10 mouse cellular contexts compared by ENCODE assay signal in genomic region chr13:45083696-45084095, GRCm38 (mm10). TPM values are rescaled to one million over a fixed set of nuclear protein-coding genes. Genes with fewer than 3 reads are reported as not detected.
DNase-seq lines count a peak whose midpoint lies in the region; ATAC-seq and TF ChIP-seq lines count a peak whose summit lies in the region.
"Had no signal": no experiment of that assay in that cellular context is flagged by ENCODE, and none has a peak within 500 bp of the region (broad histone marks: within the 10 kb centered on the region; RNA-seq: fewer than 3 reads in every experiment).

No protein-coding gene starts in this region.

- ATAC-seq in neural tube, embryonic 15.5 days (ENCODE audit: low FRiP score), result no peak
- ATAC-seq in intestine, postnatal 0 days, result peak; percentile 36; the same call in 1 of the 2 replicates

- H3K4me2 ChIP-seq in neural tube, embryonic 15.5 days, result no peak overlapping the region
- no peak overlapping the region for H3K4me2 ChIP-seq in intestine, postnatal 0 days (replicated peaks; ENCODE audit: low read depth)

- DNase-seq in neural tube, embryonic 10.5 days (ENCODE audit: extremely low spot score, low spot score), result peak; percentile 45
- DNase-seq in cerebellum, postnatal 14 days, result peak; percentile 60 to 67
- DNase-seq in lung, postnatal 4 days, result peak; percentile 25 to 68
- DNase-seq in frontal cortex, postnatal 10 days (ENCODE audit: low spot score in 2 of 2), result no peak
- no peak for DNase-seq in gastrocnemius, postnatal 36 days
- DNase-seq in layer of hippocampus, postnatal 10 days (ENCODE audit: low spot score in 2 of 2), result no peak
- DNase-seq: gastrocnemius, postnatal 14 days had no signal

- no peaks in the 10 kb centered on the region for H3K36me3 ChIP-seq in neural tube, embryonic 15.5 days
- H3K36me3 ChIP-seq in intestine, postnatal 0 days (ENCODE audit: control insufficient read depth, insufficient read depth), result no peaks in the 10 kb centered on the region

- 0 out of 2 replicates have a peak, but pooled peaks cover 6% of the 10 kb centered on the region for H3K27me3 ChIP-seq in neural tube, embryonic 15.5 days (replicated peaks)
- H3K27me3 ChIP-seq in intestine, postnatal 0 days (replicated peaks; ENCODE audit: control insufficient read depth, insufficient read depth, low read length), result no peaks in the 10 kb centered on the region

- 0 out of 2 replicates have a peak, but pooled peaks cover 8% of the 10 kb centered on the region for H3K9me3 ChIP-seq in neural tube, embryonic 15.5 days (replicated peaks)
- H3K9me3 ChIP-seq in intestine, postnatal 0 days (ENCODE audit: control insufficient read depth), result peaks cover 10% of the 10 kb centered on the region; the same call in 1 of the 2 replicates

- H3K27ac ChIP-seq in neural tube, embryonic 15.5 days (replicated peaks), result no peak overlapping the region
- H3K27ac ChIP-seq in intestine, postnatal 0 days (ENCODE audit: low read depth, low read length), result no peak overlapping the region

- intact Hi-C loops in gastrocnemius, postnatal 36 days (cut with DNase I), result no loop called here

- no peak for TF ChIP-seq CTCF in intestine, postnatal 0 days (IDR thresholded peaks at IDR 0.05; ENCODE audit: low read depth)

- H3K4me3 ChIP-seq in neural tube, embryonic 15.5 days (replicated peaks), result no peak overlapping the region
- H3K4me3 ChIP-seq in intestine, postnatal 0 days (ENCODE audit: low read depth, low read length), result no peak overlapping the region

- 34% methylated on average over 5 of the region's 5 CpGs for WGBS in neural tube, embryonic 15.5 days
- 8% methylated on average over 5 of the region's 5 CpGs for WGBS in intestine, postnatal 0 days

- no peaks in the 10 kb centered on the region for H3K4me1 ChIP-seq in neural tube, embryonic 15.5 days
- H3K4me1 ChIP-seq in intestine, postnatal 0 days (replicated peaks; ENCODE audit: control insufficient read depth, insufficient read depth, low read length), result no peaks in the 10 kb centered on the region

- H3K9ac ChIP-seq in neural tube, embryonic 15.5 days (replicated peaks), result no peak overlapping the region
- no peak overlapping the region for H3K9ac ChIP-seq in intestine, postnatal 0 days (ENCODE audit: low read depth, low read length)

RNA-seq across cellular contexts. Expression of gene Gm9817, which starts 5.2 kb away (rescaled TPM):
- polyA plus RNA-seq in neural tube, embryonic 15.5 days (2015; fragmentation: Nextera tagmentation; extraction: Ambion mirVana), result not detected in 2 replicates
- 0.23 and 0.27 TPM in 2 replicates for polyA plus RNA-seq in intestine, postnatal 0 days (2015; fragmentation: Nextera tagmentation; extraction: Ambion mirVana)
- total RNA-seq in gastrocnemius, postnatal 36 days (2021), result under 1 TPM; 0.10 TPM
- total RNA-seq in layer of hippocampus, postnatal 10 days (2021), result under 1 TPM in 1 of 2 experiments, not detected in 1; 0.14 TPM
- total RNA-seq: left cerebral cortex, postnatal 25 days had no signal

Comparison
In these comparisons a context has a peak if more than half of its experiments do, and no peak if none do; other contexts are left out.
1. DNase-seq: peak in neural tube, embryonic 10.5 days (single experiment), cerebellum, postnatal 14 days (2 of 2) and lung, postnatal 4 days (2 of 2); none in frontal cortex, postnatal 10 days (0 of 2), gastrocnemius, postnatal 36 days (0 of 2) and layer of hippocampus, postnatal 10 days (0 of 2).